Mouse (Mus musculus) kidney, postnatal 0 days (tissue): ENCODE measurements at regions not wholly inside any gene's neighbourhood (a gene's known extent, or its start where the extent isn't known, plus 50 kb on each side); places are given as distances from the start of the nearest gene placed in this dataset.

Source experiments
- ATAC-seq: fragments of 200-750 bp; cut with Nextera tagmentation; replicated peaks from 2 replicates; pipeline ENCODE4 v1.8.0; 2017; ENCODE audit warnings: low read depth, moderate number of reproducible peaks, moderate TSS enrichment, moderate library complexity; ENCODE audit not compliant: low FRiP score
- DNase-seq: peaks from one replicate; pipeline ENCODE4 v3.0.0-alpha.2; 2016; ENCODE audit warnings: low spot score
- H3K27ac ChIP-seq: fragments of 300-500 bp; sonication (generic); 2 replicates; pipeline ENCODE4 v1.5.1; 2014; ENCODE audit warnings: mild to moderate bottlenecking
- H3K27me3 ChIP-seq: fragments of 300-500 bp; sonication (generic); 2 replicates; pipeline ENCODE4 v1.6.1; 2014; ENCODE audit warnings: low read length, mixed read lengths; ENCODE audit not compliant: insufficient read depth
- H3K36me3 ChIP-seq: fragments of 300-500 bp; sonication (generic); 2 replicates; pipeline ENCODE4 v1.6.1; 2014; ENCODE audit warnings: low read length, mixed read lengths; ENCODE audit not compliant: insufficient read depth
- H3K4me1 ChIP-seq: fragments of 300-500 bp; sonication (generic); replicated peaks from 2 replicates; pipeline ENCODE4 v1.6.1; 2014; ENCODE audit warnings: antibody characterized with exemption, low read length, mixed read lengths; ENCODE audit not compliant: insufficient read depth
- H3K4me2 ChIP-seq: fragments of 300-500 bp; sonication (generic); 2 replicates; pipeline ENCODE4 v1.6.1; 2014; ENCODE audit warnings: mild to moderate bottlenecking, low read length, moderate library complexity, mixed read lengths
- H3K4me3 ChIP-seq: fragments of 300-500 bp; sonication (generic); replicated peaks from 2 replicates; pipeline ENCODE4 v1.5.1; 2014; ENCODE audit warnings: low read depth, low read length
- H3K9ac ChIP-seq: fragments of 300-500 bp; sonication (generic); 2 replicates; pipeline ENCODE4 v1.6.1; 2014; ENCODE audit warnings: low read depth, low read length
- H3K9me3 ChIP-seq: fragments of 300-500 bp; sonication (generic); replicated peaks from 2 replicates; pipeline ENCODE4 v1.6.1; 2016; ENCODE audit warnings: low read length, inconsistent platforms, mixed read lengths
- CTCF ChIP-seq: IDR thresholded peaks from 2 replicates; pipeline ENCODE4 v1.5.1; 2016; ENCODE audit warnings: antibody characterized with exemption, low read depth, mild to moderate bottlenecking, moderate library complexity
- WGBS: fragments of 180-500 bp; shearing (Covaris S2); extraction: QIAGEN DNeasy Blood & Tissue Kit; methylation state at CpG from one replicate; pipeline ENCODE4 v1.1.7; 2014; 5-methylcytosine and 5-hydroxymethylcytosine counted together

DNA sequence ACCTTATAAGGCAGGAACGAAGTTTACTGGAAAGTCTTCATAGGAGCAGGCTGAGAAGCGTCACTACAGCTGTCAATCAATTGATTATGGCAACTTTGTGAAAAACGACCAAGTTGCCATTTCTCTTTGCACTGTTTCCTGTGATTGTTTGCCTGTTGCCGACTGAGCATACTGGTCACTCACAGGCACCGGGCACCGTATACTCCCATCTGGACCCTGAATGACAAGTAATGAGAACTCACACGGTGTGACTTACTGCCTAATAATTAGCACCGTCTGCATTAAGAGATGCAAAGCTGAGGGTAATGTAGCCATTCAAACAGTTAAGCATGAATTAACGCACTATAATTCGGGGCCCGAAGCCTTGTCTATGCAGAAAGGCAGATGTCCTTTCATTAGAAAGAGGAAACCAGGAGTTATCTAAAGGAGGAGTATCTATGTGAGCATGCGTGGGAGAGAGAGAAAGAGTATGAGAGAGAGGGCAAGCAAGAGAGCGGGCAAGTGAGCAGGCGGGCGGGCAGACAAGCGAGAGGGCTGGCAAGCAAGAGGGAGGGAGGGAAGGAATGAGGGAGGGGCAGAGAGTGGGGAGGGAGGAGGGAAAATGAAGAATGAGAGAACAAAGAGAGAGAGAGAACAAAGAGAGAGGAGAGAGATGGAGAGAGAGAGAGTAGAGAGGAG is 231.4 kb upstream of the Arid2 start:
- Histone ChIP-seq H3K9me3 (no peaks in the 10 kb centered on the region), H3K4me3 (no peak overlapping the region), H3K27ac (peak overlapping the region; percentile 26), H3K36me3 (no peaks in the 10 kb centered on the region), H3K9ac (no peak overlapping the region), H3K4me2 (peak overlapping the region; percentile 41), H3K27me3 (no peaks in the 10 kb centered on the region), H3K4me1 (0 out of 2 replicates have a peak, but pooled peaks cover 4% of the 10 kb centered on the region)
- ATAC-seq (no peak), DNase-seq (peak; percentile 73)
- no peak for TF ChIP-seq CTCF
- 25% methylated on average over 16 of the region's 16 CpGs for WGBS

DNA sequence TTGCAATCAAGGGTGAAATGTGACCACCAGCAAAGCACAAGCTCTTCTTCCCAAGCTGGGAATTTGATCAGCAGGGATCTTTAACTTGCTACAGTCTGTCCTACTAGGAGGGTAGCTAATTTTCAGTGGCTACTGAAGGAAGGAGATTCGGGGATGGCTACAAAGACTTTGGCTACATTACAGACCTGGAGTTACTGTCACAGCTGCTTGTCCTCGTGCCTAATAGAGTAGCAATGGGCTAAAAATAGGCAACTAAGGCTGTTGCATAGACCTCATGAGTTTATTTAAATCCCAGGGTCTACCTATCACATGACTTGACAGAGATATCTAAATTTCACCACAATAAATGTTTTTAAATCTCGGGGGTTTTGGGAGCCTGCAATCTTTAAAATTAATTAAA is 227.7 kb upstream of the Arid2 start:
- Histone ChIP-seq H3K4me2 (no peak overlapping the region), H3K9ac (no peak overlapping the region), H3K4me1 (0 out of 2 replicates have a peak, but pooled peaks cover 4% of the 10 kb centered on the region), H3K9me3 (no peaks in the 10 kb centered on the region), H3K4me3 (no peak overlapping the region), H3K36me3 (no peaks in the 10 kb centered on the region), H3K27ac (no peak overlapping the region), H3K27me3 (no peaks in the 10 kb centered on the region)
- TF ChIP-seq CTCF: no peak
- ATAC-seq (no peak), DNase-seq (no peak)
- WGBS: 54% methylated on average over 3 of the region's 3 CpGs

GRCm38 (mm10) chr15:96064499-96065217 is 222.7 kb upstream of the Arid2 start:
- H3K9ac ChIP-seq: no peak overlapping the region
- no peak overlapping the region for H3K4me3 ChIP-seq
- no peaks in the 10 kb centered on the region for H3K4me1 ChIP-seq
- peaks cover 5% of the 10 kb centered on the region; the same call in 1 of the 2 replicates for H3K27me3 ChIP-seq
- no peaks in the 10 kb centered on the region for H3K36me3 ChIP-seq
- H3K9me3 ChIP-seq: no peaks in the 10 kb centered on the region
- no peak for DNase-seq
- H3K4me2 ChIP-seq: no peak overlapping the region
- no peak for TF ChIP-seq CTCF
- no peak for ATAC-seq
- H3K27ac ChIP-seq: no peak overlapping the region
- WGBS: 46% methylated on average over 11 of the region's 11 CpGs

DNA sequence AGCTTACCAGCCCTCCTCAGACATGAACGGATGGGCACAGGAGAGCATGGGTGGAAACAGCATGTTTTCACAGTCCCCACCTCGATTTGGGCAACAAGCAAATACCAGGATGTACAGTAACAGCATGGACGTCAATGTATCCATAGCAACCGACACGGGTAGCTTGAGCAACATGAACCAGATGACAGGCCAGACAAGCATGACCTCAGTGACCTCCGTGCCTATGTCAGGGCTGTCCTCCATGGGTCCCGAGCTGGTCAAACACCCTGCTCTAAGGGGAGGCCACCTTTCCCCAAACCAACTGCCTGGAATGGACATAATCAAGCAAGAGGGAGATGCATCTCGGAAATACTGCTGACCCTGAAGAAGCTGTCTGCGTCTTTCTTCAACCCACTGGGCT is 211.7 kb upstream of the Arid2 start:
- no peak for TF ChIP-seq CTCF
- no peaks in the 10 kb centered on the region for H3K4me1 ChIP-seq
- ATAC-seq: no peak
- no peak overlapping the region for H3K4me2 ChIP-seq
- H3K36me3 ChIP-seq: no peaks in the 10 kb centered on the region
- no peak overlapping the region for H3K4me3 ChIP-seq
- no peaks in the 10 kb centered on the region for H3K9me3 ChIP-seq
- DNase-seq: no peak
- 86% methylated on average over 9 of the region's 9 CpGs for WGBS
- no peaks in the 10 kb centered on the region for H3K27me3 ChIP-seq
- H3K27ac ChIP-seq: no peak overlapping the region
- no peak overlapping the region for H3K9ac ChIP-seq

DNA sequence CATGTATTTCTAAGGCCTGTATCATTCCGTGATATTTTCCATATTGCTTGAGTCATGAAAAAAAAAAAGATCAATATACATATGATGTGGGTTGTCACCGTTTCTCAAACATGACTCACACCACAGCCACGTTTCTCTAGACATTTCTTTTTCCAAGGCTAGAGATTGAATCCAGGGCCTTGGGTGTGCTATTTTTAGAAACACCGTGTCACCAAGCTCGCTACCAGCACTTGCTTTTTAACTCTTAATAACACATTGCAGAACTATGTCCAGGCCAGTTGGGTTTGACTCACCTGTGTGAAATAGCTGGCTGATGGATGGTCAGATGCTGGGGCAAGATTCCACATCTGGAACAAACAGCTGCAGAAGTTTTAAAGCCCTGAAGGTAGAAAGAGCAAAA is 209.6 kb upstream of the Arid2 start:
- ATAC-seq (no peak), DNase-seq (no peak)
- Histone ChIP-seq H3K27ac (no peak overlapping the region), H3K9ac (no peak overlapping the region), H3K4me2 (no peak overlapping the region), H3K9me3 (no peaks in the 10 kb centered on the region), H3K4me3 (no peak overlapping the region), H3K27me3 (no peaks in the 10 kb centered on the region), H3K4me1 (0 out of 2 replicates have a peak, but pooled peaks cover 2% of the 10 kb centered on the region), H3K36me3 (no peaks in the 10 kb centered on the region)
- no peak for TF ChIP-seq CTCF
- 44% methylated on average over 5 of the region's 5 CpGs for WGBS

GRCm38 (mm10) chr15:96078580-96078979 is 208.7 kb upstream of the Arid2 start:
- Histone ChIP-seq H3K4me2 (no peak overlapping the region), H3K9ac (no peak overlapping the region), H3K9me3 (no peaks in the 10 kb centered on the region), H3K36me3 (no peaks in the 10 kb centered on the region), H3K4me3 (no peak overlapping the region), H3K27ac (no peak overlapping the region), H3K27me3 (no peaks in the 10 kb centered on the region), H3K4me1 (0 out of 2 replicates have a peak, but pooled peaks cover 5% of the 10 kb centered on the region)
- no peak for TF ChIP-seq CTCF
- whole genome bisulfite sequencing: 76% methylated on average over 2 of the region's 2 CpGs
- ATAC-seq (no peak), DNase-seq (no peak)
